Mouse (Mus musculus): ENCODE results near the gene Cd163l1.

Cd163l1 gene

GRCm38 (mm10) chr7:140220375-140220774, 2.3 kb downstream of the Cd163l1 start:
- DNase-seq (ENCODE audit: low spot score in 2 of 2), result no peak

- no peak for DNase-seq (ENCODE audit: low spot score in 2 of 2)
These were observed 6.1 kb downstream of the Cd163l1 start for GRCm38 (mm10) chr7:140224209-140224608.

GRCm38 (mm10) chr7:140228476-140228875, 10.4 kb downstream of the Cd163l1 start:
- no peak for DNase-seq (ENCODE audit: low spot score in 2 of 2)

GRCm38 (mm10) chr7:140231026-140231425, 13.0 kb downstream of the Cd163l1 start:
- no peak for DNase-seq (ENCODE audit: low spot score in 2 of 2)

GRCm38 (mm10) chr7:140233696-140234095, 15.6 kb downstream of the Cd163l1 start:
- no peak for DNase-seq (ENCODE audit: low spot score in 2 of 2)

- no peak for DNase-seq (ENCODE audit: low spot score in 2 of 2)
These were observed 29.1 kb downstream of the Cd163l1 start, which contains the start of gene 5830411N06Rik for GRCm38 (mm10) chr7:140247216-140247615. TSS of gene 5830411N06Rik (plus strand) at chr7:140247284.

GRCm38 (mm10) chr7:140253780-140254299, 35.8 kb downstream of the Cd163l1 start:
- no peak for DNase-seq (ENCODE audit: low spot score in 2 of 2)

Measured in left cerebral cortex, adult 9 months (tissue).